Mouse (Mus musculus): ENCODE results near the gene Csf2. TPM values are rescaled to one million over a fixed set of nuclear protein-coding genes. Genes with fewer than 3 reads are reported as not detected.

Gene Csf2
- total RNA-seq (2023) = 8.5 TPM

DNA sequence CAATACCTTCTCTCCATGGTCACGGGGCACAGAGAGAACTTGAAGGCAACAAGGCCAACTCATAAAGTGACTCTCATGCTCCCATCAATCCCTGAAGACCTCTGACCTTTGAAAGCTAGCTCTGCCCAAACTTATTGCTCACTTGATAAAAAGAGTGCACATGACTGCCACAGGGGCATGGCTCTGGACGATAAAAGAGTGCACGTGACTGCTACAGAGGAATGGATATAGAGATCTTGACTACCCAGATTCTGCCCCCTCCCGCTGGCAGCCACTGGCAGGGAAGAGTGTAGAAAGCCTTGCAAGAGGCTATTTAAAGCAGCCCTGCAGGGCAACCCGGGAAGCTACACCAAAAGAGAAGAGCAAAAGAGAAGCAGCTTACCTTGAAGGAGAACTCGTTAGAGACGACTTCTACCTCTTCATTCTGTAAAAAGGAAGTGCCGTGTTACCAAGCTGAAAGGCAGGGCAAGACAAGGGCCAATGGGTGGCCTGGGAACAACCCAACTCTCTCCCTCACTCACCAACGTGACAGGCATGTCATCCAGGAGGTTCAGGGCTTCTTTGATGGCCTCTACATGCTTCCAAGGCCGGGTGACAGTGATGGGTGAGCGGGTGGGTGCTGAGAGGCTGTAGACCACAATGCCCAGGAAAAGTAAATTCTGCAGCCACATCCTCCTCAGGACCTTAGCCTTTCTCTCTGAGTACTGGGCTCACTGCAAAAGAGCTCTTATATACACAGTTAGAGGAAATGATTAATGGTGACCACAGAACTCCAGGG, at the start of gene Csf2:
Gene Csf2 (minus strand): TSS at position 728 of the 778 bp plus-strand sequence.

DNA sequence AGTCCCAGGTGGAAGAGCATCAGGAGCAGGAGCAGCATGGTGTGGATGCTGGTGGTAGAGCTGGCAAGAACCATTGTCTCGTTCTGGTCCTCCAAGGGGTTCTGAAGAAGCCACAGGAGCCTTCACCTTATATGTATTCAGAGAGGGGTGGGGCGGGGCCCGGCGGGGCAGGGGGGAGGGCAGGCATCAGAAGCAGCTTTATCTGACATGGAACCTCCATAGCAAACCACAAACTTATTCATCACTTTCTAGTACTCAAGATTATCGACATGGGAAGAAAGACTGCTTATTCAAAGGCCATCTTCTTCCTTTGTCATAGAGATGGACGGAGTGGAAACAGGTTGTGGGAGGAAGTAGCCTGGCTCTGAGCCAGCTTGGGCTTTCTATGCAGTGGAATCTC, 17.7 kb upstream of the Csf2 start, which contains the start of gene Il3:
Gene Il3 (minus strand): TSS at position 101 of the 400 bp plus-strand sequence.

Other genes with a start within 250 kb of the Csf2 start
- not detected for gene Slc22a4, start 221.6 kb downstream of the Csf2 start, total RNA-seq (2023)
- gene Pdlim4, start 180.7 kb downstream of the Csf2 start, total RNA-seq (2023) = 41.4 TPM
- 6.7 TPM for gene P4ha2, start 149.6 kb downstream of the Csf2 start, total RNA-seq (2023)
- gene Il3, start 17.6 kb upstream of the Csf2 start, total RNA-seq (2023) = not detected
- not detected for gene Acsl6, start 54.1 kb upstream of the Csf2 start, total RNA-seq (2023)
- gene Meikin, start 121.0 kb upstream of the Csf2 start, total RNA-seq (2023) = not detected
- 28.7 TPM for gene Fnip1, start 188.5 kb upstream of the Csf2 start, total RNA-seq (2023)

Measured in CD4-positive naive resting alpha-beta T cell, adult 57 days (primary cell).